Mouse (Mus musculus) gastrocnemius, postnatal 14 days (tissue): ENCODE results near the gene Camk2b. TPM values are rescaled to one million over a fixed set of nuclear protein-coding genes. Genes with fewer than 3 reads are reported as not detected.

Source experiments
- total RNA-seq, 2 experiments: library from RNA; stranded (reverse); gene quantifications; 2 replicates each; pipeline ENCODE4 v1.2.3; 2021

Gene Camk2b
- total RNA-seq, 2 experiments from 2014 or later = 169 to 170 TPM

Other genes with a start within 250 kb of the Camk2b start
- gene Polm, start 228.3 kb downstream of the Camk2b start, total RNA-seq = 1 to 10 TPM; 2.1 to 3.3 TPM
- 10 to 100 TPM; 30.0 to 33.4 TPM for gene Aebp1, start 204.4 kb downstream of the Camk2b start, total RNA-seq
- 10 to 100 TPM; 36.4 to 38.7 TPM for gene Pold2, start 188.1 kb downstream of the Camk2b start, total RNA-seq
- gene Myl7, start 167.6 kb downstream of the Camk2b start, total RNA-seq = not detected
- gene Gck, start 116.3 kb downstream of the Camk2b start, total RNA-seq = 1 to 10 TPM in 1 of 2 experiments, under 1 TPM in 1; 0.29 to 1.3 TPM
- 10 to 100 TPM; 36.2 to 38.8 TPM for gene Ykt6, start 110.7 kb downstream of the Camk2b start, total RNA-seq
- gene A730071L15Rik, start 133.7 kb upstream of the Camk2b start, total RNA-seq = under 1 TPM in 1 of 2 experiments, not detected in 1; 0.21 TPM
- 10 to 100 TPM; 54.4 to 57.1 TPM for gene Nudcd3, start 134.1 kb upstream of the Camk2b start, total RNA-seq
- under 1 TPM; 0.06 to 0.13 TPM for gene Npc1l1, start 163.8 kb upstream of the Camk2b start, total RNA-seq
- gene Ddx56, start 201.4 kb upstream of the Camk2b start, total RNA-seq = 10 to 100 TPM; 26.8 to 31.4 TPM
- 10 to 100 TPM; 56.3 to 62.4 TPM for gene Tmed4, start 208.5 kb upstream of the Camk2b start, total RNA-seq
- gene Ogdh, start 225.3 kb upstream of the Camk2b start, total RNA-seq = 100 to 1,000 TPM; 497 to 603 TPM